Mouse (Mus musculus): ENCODE results near the gene Btbd2.

Btbd2 gene

DNA sequence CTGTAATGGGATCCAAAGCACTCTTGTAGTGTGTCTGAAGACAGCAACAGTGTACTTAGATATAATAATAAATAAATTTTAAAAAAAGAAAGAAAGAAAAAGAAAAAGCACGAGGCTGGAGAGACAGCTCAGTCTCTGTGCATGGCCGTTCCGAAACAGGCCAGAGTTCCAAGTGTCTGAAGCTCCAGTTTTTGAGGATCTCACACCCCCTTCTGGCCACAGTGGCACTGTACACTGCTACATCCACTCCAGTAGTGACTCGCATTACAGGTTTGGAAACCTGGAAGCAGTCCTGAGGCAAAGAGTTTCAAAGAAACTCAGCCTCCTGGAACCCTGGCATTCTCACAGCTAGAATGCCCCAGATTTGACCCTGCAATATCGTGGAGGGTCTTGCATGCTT, 31.0 kb upstream of the Btbd2 start:
- peak; percentile 78 to 88 for DNase-seq

DNA sequence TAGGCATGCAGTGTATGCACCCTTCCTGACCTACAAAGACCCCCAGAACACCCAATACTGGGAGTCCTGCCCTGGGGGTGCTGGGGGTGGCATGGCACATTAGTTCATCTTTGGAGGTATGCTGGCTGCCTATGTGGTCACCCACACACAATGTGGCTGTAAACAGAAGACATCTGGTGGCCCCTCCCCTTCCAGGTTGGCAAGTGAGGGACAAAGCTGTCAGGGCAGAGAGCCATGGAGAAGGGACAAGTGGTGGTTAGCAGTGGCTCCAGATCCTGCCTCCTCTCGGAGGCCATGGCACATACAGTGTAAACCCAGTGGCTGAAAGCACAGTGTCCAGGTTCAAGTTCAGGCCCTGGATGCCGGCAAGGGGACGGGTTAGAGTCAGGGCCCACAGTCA, 29.7 kb upstream of the Btbd2 start:
- no peak for DNase-seq

DNA sequence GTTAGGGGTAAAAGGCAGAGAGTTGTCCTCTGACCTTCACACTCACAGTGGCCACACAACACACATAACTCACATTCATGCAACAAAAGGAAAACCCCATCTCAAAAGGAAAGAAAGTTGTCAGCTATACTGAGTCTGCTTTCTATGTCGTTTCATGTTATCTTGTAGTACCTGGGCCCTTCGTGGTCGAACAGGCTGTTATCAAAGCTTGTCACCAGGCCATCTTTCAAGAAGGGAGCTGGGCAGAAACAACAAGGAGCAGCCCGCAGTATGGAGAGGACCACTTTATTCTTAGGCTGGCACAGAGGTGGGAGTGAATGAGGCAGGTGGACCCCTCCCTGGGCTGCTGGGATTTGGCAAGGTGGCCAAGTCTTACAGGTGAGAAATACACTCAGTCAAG, 28.1 kb upstream of the Btbd2 start:
- no peak for DNase-seq

DNA sequence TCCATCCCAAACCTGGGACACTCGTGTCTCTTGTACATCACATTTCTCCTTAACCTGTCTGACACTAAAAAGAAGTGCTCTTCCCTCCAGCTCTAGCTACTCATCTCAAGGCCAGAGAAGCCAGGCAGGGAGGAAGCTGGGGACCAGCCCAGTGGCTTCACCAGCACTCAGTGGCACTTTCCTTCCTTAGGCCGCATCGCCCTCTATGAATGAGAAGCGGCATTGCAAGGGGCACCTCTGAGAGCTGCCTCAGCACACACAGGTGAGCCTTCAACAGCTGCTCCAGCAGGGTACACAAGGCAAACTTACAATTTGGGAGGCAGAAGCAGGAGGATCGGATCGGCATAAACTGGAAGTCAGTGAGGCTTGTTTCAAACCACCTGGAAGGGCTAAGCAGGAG, 27.3 kb upstream of the Btbd2 start:
- DNase-seq = peak; percentile 68 to 85

DNA sequence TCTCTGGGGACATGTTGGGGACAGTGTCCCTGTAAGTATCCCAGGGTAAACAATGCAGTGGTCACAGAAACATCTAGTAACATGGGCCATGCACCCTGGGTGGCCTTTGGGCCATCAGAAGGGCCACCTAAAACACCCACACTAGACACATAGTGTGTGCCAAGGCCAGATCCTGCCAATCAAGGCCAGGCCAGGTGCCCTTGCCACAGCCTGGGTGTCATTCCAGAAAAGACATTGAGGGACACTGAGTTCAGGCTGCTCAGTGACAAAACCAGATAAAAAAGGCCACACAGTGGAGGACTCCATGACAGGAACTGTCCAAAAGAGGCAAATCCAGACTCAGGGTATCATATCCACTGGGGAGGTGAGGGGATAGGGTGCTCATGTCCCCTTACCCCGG, 26.8 kb upstream of the Btbd2 start:
- DNase-seq = no peak

DNA sequence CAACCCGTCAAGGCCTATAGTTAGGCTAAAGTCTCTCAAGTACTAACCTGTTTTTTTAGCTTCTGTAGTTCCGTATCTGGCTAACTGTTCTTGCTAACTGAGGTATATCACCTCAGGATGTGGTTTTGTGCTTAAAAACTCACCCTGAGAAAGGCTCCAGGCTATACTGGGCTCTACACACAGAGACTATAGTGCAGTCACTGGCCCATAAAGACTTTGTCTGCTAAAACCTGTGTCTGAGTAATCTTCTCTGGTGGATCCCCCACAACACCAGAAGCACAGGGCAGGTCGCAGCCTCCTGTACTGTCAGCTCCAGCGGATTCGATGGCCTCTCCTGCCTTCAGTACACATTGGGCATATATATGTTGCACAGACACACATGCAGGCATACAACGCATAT, 25.1 kb upstream of the Btbd2 start:
- no peak for DNase-seq

DNA sequence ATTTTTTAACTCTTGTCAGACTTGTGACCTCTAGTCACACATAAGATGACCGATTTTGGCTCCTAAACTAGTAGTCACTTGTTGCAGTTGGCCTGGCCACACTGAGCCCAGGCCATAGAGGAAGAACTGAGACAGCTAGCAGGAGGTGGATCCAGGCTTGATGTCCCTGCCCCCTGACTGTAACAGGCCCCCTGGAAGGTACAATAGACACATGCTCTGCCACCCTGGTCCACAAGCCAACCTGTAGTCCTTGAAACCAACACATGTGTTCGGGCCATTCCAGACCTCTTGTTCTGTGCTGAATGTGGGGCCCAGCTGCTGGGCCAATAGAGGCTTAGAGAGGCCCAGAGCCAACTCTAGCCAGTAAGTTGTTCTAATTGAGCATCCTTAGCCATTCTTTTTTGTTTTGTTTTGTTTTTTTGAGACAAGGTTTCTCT, 23.4 kb upstream of the Btbd2 start:
- no peak for DNase-seq

DNA sequence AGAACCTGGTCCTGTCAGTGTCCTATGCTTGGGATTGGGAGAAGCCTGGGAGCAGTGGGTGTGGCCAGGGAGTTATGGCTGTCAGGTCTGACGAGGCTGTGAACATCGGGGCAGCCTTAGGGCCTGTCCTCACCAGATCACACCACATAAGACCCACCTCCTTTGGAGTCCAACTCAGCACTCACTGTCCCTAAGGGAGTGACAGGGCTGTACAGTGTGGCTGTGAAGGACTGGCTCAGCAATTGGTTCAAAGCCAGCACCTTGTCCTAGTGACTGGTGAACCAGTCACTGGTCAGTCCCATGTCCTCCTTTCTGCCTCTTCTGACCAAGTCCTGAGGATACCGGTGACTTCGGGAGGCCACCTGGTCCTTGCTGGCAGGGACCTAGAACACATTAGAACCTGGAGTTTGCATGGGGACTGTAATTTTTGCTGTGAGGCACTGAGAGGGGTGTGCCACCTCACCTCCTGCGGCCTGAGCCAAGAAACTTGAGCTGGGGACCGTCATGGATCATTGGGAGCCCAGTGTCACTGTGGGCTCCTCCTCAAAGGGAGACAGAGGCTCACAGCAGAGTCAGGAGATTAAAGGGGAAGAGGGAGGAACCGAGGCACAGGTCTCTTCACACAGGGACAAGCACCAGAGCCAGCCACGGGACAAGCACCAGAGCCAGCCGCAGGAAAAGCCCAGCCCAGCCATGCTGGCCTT, 22.8 kb upstream of the Btbd2 start:
- DNase-seq = no peak

DNA sequence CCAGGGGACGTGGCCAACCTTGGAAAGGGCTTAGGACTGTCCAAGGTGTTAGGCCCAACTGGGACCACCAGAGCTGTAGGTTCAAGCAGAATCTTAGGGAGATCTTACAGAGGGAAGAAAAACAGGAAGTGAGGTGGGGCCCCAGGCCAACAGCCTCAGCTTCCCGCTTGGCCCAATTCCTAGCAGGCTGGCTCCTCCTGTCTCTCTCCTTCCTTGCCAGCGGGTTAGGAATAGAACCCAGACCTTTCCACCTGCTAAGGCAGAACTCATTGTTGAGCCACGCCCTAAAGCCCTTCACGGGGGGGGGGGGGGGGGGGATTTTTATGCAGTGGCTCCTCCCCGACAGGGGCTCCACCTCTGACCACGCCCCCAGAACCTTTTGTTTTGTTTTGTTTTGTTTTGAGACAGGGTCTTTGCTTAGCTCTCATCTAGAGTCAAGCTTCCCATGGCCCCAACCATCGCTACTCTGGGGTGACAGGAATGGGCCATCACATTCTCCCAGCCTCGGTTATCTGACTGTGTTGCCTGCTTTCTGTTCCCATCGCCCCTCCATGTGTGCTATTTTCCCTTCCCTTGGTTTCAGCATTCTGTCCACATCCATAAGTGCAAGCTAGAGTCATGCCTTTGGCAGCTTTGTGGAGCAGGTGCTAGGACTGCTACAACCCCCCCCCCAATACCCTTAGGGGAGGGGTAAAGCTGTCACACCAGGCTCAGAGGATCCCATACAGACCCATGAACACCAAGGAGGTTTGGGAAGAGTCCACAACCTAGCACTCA, 21.9 kb upstream of the Btbd2 start:
- DNase-seq = no peak

DNA sequence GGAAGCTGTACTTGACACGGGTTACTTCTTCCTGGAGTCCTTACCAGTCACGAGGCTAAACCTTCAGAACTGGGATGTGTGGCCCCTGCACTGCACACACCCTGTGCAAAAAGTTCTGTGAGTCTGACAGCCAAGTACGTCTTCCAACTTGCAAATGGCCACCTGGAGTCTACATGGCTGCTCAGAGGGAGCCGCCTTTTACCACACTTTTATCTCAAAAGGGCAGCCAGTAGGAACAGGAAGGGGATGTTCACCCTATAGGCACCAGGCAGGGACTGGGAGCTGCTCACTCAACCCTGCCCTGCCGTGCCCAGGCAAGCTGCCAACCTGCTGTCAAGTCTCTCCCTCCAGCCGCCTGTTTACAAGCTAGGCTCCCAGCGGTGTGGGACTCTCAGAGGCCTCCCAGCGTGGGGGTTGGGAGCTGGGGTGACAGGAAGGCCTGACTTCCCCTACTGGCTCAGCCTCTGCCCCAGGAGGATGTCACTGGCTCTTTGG, 21.1 kb upstream of the Btbd2 start, which contains the start of gene Mknk2:
TSS of gene Mknk2 (minus strand) at position 171 of the 495 bp plus-strand sequence.
- DNase-seq = peak; percentile 96 to 98

DNA sequence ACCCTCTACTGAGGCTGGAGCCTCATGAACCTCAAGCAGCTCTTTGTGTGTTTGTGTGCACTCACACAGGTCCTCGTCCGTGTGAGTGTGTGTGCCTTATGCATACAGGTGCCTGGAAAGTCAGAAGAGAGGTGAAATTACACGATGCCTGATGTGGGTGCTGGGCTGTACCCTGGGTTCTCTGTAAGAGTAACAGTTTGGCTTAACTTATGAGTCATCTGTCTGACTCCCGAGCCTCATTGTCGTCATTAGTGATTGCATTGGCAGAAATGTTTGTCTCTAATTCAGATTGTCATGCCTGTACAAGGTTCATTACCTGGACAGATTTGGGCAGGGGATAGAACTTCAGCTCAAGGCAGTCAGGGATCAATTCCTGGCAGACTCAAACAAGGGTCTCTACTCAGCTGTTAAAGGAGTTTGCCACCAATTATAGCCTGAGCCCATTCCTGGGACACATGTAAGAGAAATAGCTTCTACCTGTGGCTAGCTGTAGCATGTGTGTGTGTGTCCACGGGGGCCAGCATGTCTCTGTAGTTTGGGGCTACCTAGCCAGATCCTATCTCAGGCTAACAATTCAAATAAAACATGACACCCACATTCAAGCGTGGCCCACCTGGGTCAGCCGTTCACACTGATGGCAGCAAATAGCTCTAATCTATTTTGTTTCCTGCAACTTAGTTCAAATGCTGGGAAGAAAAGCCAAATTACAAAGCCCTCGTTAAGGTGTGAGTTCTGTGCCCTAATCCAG, 20.4 kb upstream of the Btbd2 start:
- no peak for DNase-seq

DNA sequence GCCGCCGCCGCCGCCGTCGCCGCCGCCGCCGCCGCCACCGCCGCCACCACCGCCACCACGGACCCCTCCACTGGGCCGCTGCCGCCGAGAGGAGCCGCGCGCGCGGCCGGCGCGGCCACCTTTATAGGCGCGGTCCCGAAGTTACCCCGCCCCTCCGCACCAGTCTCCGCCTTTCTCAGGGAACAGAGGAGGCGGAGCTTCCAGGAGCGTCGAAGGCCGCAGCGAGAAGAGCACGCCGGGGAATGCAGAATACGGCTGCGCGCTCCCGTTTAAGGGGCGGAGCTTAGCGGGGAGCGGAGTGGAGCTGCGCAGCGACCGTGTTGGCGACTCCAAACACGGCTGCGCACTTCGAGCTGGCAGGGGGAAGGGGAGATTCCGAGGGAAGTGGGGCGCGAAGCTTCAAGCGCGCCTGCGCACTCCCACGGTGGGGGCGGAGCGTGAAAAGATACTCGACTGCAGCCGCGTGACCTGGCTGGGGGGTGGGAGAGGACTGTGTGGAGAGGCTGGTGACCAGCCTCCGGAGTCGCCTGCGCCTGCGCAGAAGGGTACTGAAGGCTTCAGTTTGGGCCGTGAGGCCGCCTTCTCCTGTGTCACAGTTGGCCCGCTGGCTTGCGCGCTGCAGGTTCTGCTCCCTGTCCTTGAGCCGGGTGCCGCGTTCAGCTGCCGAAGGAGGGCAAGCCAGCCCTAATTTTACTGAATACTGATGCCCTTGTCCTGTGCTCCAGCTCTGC, 19.5 kb upstream of the Btbd2 start:
- DNase-seq = peak; percentile 99

DNA sequence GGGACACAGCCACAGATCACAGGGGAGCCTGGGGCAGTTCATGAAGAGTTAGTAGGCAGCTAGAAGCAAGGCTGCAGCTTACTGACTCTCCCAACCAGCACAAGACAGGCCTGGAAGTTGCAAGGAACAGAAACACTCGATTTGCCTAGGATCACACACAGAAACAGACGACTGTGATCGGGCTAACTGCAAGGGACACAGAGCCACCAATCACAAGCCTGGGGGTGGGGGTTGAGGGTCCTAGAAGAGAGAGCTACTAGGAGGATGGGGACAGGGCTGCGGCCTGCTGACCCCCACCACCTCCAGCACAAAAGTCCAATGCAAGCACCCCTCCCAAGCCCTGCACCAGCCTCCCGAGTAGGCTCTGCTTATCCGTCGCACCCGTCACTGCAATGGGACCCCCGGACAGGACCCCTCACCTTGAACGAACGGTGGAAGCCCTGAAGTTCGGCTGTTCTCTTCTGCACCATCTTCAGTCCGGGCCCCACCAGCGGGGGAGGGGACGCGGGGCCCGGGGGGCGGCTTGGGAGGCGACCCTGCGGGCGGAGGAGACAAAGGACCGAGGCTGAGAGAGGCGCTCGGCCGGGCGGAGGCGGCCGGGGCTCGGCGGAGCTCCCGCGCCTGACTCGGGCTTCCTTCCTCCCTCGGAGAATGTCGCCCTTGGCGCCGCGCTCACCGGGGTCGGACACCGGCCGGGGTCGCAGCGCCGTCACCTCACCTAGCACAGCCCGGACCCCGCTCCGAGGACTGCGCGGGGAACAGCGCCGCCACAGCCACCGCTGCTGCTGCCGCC, 18.7 kb upstream of the Btbd2 start:
- no peak for DNase-seq

DNA sequence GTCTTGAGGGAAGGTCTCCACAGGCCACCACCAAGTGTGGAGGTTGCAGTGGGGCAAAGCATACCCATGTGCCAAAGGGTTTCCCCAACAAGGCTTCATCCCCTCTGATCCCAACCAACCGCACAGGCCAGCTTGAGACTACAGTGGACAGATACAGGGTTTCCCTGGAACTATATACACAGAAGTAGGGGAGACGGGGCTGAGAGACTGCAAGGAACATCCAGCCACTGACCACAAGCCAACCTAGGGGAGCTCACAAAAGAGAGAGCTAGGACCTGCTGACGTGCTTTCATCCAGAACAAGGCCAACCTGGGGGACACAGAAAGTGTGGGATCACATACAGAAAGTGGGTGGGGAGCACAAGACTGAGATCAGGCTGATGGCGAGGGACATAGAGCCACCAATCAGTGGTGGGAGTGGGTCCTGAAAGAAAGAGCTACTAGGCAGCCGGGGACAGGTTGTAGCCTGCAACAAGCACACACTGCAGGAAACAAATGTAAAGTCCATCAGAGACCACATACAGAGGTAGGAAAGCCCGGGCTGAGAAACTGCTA, 18.1 kb upstream of the Btbd2 start:
- DNase-seq = no peak

DNA sequence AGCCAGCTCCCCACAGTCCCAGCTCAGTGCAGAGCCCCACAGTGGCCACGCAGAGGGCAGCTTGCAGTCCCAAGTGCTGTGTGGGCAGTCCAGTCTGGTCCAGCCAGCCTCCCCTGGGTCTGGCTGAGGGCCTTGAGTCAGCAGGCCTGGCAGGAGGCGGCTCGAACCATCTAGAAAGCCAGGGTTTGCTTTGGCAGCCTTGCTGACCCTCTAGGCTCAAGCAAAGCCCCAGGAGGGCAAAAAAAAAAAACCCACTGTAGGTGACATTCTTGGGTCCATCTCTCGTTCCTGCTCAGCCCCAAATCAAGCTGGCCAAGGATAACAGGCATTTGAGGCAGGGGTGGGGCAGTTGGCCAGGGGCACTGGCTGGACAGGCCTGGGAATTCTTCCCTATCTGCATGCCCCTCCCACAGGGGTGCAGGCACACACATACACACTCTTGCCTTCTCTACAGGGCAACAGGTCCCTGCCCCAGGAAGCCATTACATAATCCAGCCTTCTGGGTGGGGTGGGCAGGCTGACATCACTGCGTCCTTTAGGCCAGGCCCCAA, 17.4 kb upstream of the Btbd2 start:
- peak; percentile 70 to 82 for DNase-seq

DNA sequence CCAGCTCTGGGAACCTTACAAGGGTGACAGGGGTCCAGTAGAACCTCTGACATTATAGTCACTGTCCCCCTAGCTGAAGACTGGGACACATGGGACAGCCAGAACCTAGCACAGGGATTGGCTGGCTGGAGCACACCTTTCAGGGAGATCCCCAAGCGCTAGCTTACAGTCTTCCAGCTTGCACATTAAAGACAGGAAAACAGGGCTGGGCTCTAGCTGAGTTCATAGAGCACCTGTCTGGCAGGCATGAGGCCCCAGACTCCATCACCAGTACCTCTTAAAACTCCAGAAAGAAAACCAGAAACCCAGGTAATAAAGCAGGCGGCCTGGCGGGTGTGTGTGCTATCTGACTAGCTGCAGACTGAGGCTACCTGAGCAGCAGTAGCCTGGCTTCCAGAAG, 16.8 kb upstream of the Btbd2 start:
- DNase-seq = no peak

DNA sequence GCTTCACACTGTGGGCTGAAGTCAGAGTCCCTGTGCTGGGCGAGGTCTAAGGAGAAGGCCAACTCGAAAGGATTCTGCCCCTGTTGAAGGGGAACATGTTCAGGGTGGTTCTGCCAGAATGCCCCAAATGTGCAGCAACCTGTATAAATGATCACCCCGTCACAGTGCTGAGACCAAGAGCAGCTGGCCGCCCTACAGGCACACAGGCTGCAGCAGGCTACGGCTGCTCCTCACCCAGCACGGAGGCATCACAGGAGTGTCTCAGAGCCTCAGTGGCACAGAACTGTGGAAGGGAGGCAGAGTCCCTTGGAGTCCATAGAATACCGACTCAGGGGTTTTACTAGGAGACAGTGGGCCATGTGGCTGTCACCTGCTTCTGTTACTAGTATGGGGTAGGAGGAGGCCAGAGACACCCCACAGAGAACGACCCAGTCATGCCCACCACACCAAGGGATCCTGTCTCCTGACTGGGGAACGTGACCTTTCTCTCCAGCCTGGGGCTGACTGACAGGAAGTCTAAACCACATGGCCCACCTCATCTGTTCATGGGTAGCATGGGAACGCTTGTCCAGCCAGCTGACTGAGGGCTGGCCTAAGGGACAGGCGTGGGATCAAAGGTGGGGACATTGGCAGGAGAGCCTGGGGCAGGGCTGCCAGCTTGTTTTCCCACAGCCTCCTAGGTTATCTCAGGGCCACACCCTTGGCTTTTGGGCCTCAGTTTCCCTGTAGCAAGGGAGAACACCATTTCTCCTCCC, 15.2 kb upstream of the Btbd2 start:
- DNase-seq = no peak

DNA sequence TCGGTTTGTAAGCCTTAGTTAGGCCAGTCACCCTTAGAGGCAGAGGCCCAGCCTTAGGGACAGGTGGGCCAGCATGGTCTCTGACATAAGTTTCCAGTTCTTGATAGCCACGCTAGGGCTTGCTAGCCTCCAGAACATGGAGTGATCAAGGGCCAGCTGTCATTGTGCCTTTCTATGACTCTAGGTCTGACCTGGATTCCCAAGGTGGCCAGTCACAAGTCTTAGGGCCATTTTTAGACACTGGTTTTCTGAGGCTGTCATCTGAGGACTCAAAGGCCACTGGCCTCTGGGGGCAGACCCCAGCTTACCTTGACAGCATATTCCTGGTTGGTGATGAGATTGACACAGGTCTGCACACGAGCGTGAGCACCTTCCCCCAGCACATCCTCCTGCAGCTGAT, 14.4 kb upstream of the Btbd2 start:
- DNase-seq = no peak

DNA sequence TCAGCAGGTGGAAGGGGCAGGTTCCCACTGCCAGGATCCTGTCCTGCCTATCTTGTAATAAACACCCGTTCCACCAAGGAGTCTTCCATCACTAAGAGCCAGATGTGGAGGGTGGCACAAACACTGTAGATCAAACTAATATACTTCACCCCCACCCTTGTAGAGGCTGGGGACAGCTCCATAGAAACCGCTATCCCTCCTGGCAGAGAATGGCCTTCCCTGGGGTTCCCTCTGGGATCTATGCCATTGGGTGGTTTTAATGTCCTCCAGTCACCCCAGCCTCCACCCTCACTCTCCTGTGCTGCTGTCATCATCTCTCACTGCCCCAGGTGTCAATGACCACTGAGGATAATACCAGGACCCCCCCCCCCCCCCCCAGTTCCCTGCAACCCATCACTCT, 13.7 kb upstream of the Btbd2 start:
- no peak for DNase-seq

DNA sequence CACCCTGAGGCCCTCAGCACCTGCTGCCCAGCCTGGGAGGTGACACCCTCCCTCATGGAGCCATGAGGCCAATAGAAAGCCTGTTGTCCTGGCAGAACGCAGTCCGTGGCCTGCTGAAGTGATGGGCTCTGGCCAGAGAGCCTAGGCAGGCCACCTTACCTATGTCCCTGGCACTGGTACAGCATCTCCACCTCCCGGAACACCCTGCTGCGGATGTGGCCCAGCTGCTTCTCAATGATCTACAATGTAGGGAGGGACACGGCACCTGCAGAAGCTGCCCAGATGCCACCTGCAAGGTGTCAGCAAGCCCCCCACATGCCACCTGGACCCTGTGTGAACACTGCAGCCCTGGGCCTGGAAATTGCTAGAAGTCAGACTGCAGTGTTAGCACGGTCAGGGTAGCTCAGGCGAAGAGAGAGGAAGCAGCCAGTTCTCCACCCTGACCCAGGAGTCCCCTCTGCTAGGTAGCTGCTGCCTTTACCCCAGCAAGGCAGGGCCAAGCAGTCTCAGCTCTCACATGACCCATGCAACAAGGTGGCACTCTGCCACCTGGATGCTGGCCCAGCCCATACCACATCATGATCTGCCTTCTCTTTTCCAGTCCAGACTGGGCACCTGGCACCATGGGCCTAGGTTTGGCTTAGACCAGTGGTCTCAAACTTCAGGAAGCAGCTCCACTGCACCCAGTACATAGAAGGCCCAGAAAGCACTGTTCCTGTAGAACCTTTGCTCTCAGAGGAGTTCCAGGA, 13.0 kb upstream of the Btbd2 start:
- peak; percentile 96 to 97 for DNase-seq

Measured in kidney, adult 8-10 months (tissue).